Mouse (Mus musculus) right cerebral cortex, postnatal 14 days (tissue): ENCODE measurements around the gene Rccd1.

Experiments used
- DNase-seq: peaks from one replicate; pipeline ENCODE4 v3.0.0; 2022

The Rccd1 gene

GRCm38 (mm10) chr7:80252886-80253285, 71.4 kb downstream of the Rccd1 start:
- no peak for DNase-seq

GRCm38 (mm10) chr7:80252437-80252836, 71.8 kb downstream of the Rccd1 start:
- no peak for DNase-seq

GRCm38 (mm10) chr7:80246859-80247258, 77.4 kb downstream of the Rccd1 start:
- DNase-seq: no peak

DNA sequence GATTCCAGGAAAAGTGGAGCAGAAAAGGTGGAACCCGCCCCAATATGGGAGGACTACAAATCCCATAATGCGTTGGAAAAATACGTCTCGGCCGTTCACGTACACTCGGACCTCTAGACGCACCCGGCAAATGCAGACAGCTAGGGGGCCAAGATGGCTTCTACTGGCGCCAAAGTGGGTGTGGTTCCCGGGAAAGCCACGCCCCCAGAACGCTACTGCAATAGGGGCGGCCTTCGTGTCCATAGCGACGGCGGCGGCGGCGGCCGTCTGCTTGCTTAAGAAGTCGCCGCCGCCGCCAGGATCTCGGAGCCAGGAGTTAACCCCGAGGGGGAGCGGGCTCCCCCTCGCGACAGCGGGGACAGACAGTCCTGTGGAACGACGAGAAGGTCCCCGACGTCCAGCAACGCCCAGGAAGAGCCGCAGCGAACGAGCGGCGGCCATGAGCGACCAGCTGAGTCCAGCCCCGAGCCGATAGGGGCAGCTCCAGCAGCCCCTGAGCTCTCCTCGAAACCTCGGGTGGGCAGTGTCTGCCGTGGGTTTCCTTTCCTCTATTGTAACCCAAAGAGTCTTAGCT, 78.0 kb downstream of the Rccd1 start, which contains the start of gene Ttll13:
TSS of gene Ttll13 (plus strand) at position 229 of the 574 bp plus-strand sequence.
- DNase-seq: peak; percentile 96

DNA sequence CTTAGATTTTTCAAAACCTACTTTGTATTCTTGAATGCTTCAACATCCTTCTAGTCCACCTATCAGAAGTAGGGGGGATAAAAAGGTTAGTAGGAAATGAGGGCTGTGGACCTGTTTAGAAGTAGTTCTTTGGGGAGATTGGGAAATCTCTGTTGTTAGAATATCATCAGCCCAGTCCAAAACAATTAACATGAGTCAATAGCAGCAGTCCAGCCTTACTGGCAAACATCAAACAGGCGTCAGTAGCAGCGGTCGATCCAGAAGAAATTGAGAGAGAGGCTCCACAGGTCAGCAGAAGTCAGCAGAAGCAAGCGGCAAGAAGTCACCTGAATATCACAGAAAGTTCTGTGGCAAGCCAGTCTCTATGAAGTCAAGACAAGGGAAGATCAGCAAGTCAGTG, 79.4 kb downstream of the Rccd1 start:
- DNase-seq: no peak
